Mouse (Mus musculus): Measurements from ENCODE around the gene Mturn. TPM values are rescaled to one million over a fixed set of nuclear protein-coding genes. Genes with fewer than 3 reads are reported as not detected.

The Mturn gene
- polyA plus RNA-seq (2015; fragmentation: Nextera tagmentation; extraction: Ambion mirVana), result 5.0 TPM in 2 replicates

- H3K4me2 ChIP-seq, result peak within 1 kb of the TSS; percentile 99
- no peaks in the 10 kb centered on the region for H3K36me3 ChIP-seq
- H3K4me3 ChIP-seq, result peak within 1 kb of the TSS; percentile 91
- peak within 1 kb of the TSS; percentile 50 for H3K27ac ChIP-seq (replicated peaks)
- H3K27me3 ChIP-seq (replicated peaks), result peaks cover 47% of the 10 kb centered on the region
- WGBS, result 5% methylated on average over 40 of the region's 48 CpGs
- ATAC-seq (ENCODE audit: extremely low read depth, insufficient number of reproducible peaks, low FRiP score, low TSS enrichment), result peak; percentile 97
- peaks cover 27% of the 10 kb centered on the region for H3K4me1 ChIP-seq
- no peaks in the 10 kb centered on the region for H3K9me3 ChIP-seq
- H3K9ac ChIP-seq, result peak within 1 kb of the TSS; percentile 85
These were observed at the start of gene Mturn for GRCm38 (mm10) chr6:54680891-54681745. Gene Mturn, plus strand, starts transcription at chr6:54681624.

DNA sequence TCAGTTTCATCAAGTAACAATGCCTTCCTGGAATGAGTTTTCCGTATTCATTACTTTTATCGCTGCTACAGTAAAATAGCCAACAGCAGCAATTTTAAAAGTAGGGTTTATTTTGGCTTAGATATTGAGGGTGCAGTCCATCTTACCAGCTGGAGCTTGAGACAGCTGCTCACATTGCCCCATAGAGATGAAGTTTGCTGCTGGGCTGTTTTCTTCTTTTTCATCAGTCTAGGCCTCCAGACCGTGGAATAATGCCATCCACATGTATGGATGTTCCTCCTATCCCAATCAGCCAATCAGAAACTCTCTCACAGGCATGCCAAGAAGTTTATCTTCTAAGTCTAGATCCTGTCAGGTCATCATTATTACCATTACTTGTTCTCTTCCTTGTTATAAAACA lies 41.5 kb upstream of the Mturn start:
- 87% methylated on average over 3 of the region's 3 CpGs for WGBS
- Histone ChIP-seq H3K27ac (replicated peaks) (no peak overlapping the region), H3K4me2 (no peak overlapping the region), H3K9ac (no peak overlapping the region), H3K36me3 (peaks cover 40% of the 10 kb centered on the region), H3K4me3 (no peak overlapping the region), H3K4me1 (peaks cover 8% of the 10 kb centered on the region; the same call in 1 of the 2 replicates), H3K9me3 (no peaks in the 10 kb centered on the region), H3K27me3 (replicated peaks) (no peaks in the 10 kb centered on the region)
- no peak for ATAC-seq (ENCODE audit: extremely low read depth, insufficient number of reproducible peaks, low FRiP score, low TSS enrichment)

GRCm38 (mm10) chr6:54641953-54642352 lies 39.5 kb upstream of the Mturn start:
- no peak overlapping the region for H3K27ac ChIP-seq (replicated peaks)
- H3K4me2 ChIP-seq, result no peak overlapping the region
- H3K27me3 ChIP-seq (replicated peaks), result no peaks in the 10 kb centered on the region
- no peaks in the 10 kb centered on the region for H3K9me3 ChIP-seq
- WGBS, result 84% methylated on average over 2 of the region's 2 CpGs
- H3K4me3 ChIP-seq, result no peak overlapping the region
- peaks cover 38% of the 10 kb centered on the region for H3K36me3 ChIP-seq
- no peak overlapping the region for H3K9ac ChIP-seq
- peaks cover 8% of the 10 kb centered on the region; the same call in 1 of the 2 replicates for H3K4me1 ChIP-seq
- ATAC-seq (ENCODE audit: extremely low read depth, insufficient number of reproducible peaks, low FRiP score, low TSS enrichment), result no peak

DNA sequence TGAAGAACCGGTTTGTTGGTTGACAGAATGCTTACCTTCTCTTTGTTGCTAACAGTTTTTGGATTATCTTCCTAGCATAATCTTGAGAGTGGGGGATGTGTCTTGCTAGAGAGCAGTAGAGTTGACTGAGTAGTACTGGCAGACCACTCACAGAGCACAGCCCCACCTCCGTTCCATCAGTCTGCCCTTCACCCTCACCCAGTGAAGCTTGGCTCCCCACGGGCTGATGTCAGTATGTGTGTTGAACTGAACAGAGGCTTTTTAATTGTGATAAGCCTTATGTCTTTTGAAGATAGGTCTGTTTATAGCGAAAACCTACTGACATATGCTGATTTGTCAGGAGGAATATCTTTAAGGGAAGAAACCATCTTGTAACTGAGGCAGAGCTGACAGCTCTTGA lies 38.2 kb upstream of the Mturn start:
- Histone ChIP-seq H3K4me2 (no peak overlapping the region), H3K9ac (no peak overlapping the region), H3K27ac (replicated peaks) (no peak overlapping the region), H3K4me1 (peaks cover 8% of the 10 kb centered on the region; the same call in 1 of the 2 replicates), H3K36me3 (peaks cover 34% of the 10 kb centered on the region), H3K9me3 (no peaks in the 10 kb centered on the region), H3K4me3 (no peak overlapping the region), H3K27me3 (replicated peaks) (no peaks in the 10 kb centered on the region)
- ATAC-seq (ENCODE audit: extremely low read depth, insufficient number of reproducible peaks, low FRiP score, low TSS enrichment), result no peak
- 32% methylated on average over 4 of the region's 4 CpGs for WGBS

GRCm38 (mm10) chr6:54655471-54656095 lies 25.8 kb upstream of the Mturn start:
- no peaks in the 10 kb centered on the region for H3K9me3 ChIP-seq
- ATAC-seq (ENCODE audit: extremely low read depth, insufficient number of reproducible peaks, low FRiP score, low TSS enrichment), result no peak
- WGBS, result 67% methylated on average over 11 of the region's 11 CpGs
- no peaks in the 10 kb centered on the region for H3K36me3 ChIP-seq
- no peak overlapping the region for H3K4me2 ChIP-seq
- no peak overlapping the region for H3K4me3 ChIP-seq
- H3K27ac ChIP-seq (replicated peaks), result no peak overlapping the region
- H3K9ac ChIP-seq, result no peak overlapping the region
- H3K27me3 ChIP-seq (replicated peaks), result no peaks in the 10 kb centered on the region
- H3K4me1 ChIP-seq, result no peaks in the 10 kb centered on the region

GRCm38 (mm10) chr6:54657861-54658260 lies 23.6 kb upstream of the Mturn start:
- no peaks in the 10 kb centered on the region for H3K36me3 ChIP-seq
- WGBS, result 74% methylated on average over 6 of the region's 6 CpGs
- no peak for ATAC-seq (ENCODE audit: extremely low read depth, insufficient number of reproducible peaks, low FRiP score, low TSS enrichment)
- no peaks in the 10 kb centered on the region for H3K9me3 ChIP-seq
- H3K27me3 ChIP-seq (replicated peaks), result no peaks in the 10 kb centered on the region
- no peak overlapping the region for H3K4me2 ChIP-seq
- no peak overlapping the region for H3K9ac ChIP-seq
- H3K4me1 ChIP-seq, result no peaks in the 10 kb centered on the region
- no peak overlapping the region for H3K4me3 ChIP-seq
- no peak overlapping the region for H3K27ac ChIP-seq (replicated peaks)

- H3K36me3 ChIP-seq, result no peaks in the 10 kb centered on the region
- H3K27me3 ChIP-seq (replicated peaks), result 0 out of 2 replicates have a peak, but pooled peaks cover 5% of the 10 kb centered on the region
- peaks cover 6% of the 10 kb centered on the region; the same call in 1 of the 2 replicates for H3K9me3 ChIP-seq
- H3K4me3 ChIP-seq, result no peak overlapping the region
- WGBS, result 65% methylated on average over 6 of the region's 6 CpGs
- H3K4me1 ChIP-seq, result no peaks in the 10 kb centered on the region
- ATAC-seq (ENCODE audit: extremely low read depth, insufficient number of reproducible peaks, low FRiP score, low TSS enrichment), result no peak
- H3K4me2 ChIP-seq, result no peak overlapping the region
- no peak overlapping the region for H3K9ac ChIP-seq
- no peak overlapping the region for H3K27ac ChIP-seq (replicated peaks)
These were observed 11.6 kb upstream of the Mturn start for GRCm38 (mm10) chr6:54669868-54670267.

DNA sequence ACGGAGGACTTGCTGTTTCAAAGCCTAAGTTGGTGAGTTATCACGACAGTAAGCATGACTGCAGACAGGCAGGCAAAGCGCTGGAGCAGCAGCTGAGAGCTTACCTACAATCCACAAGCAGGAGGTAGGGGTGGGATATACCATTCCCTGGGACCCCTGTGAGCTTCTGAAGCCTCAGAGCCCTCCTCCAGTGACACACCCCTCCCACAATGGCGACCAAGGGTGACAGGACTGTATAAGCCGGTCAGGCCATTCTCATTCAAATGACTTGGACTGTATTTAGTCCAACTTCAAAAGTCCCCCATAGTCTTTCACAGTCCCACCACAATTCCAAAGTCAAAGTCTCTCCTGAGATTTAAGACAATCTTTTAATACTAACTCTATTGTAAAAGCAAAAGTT lies 8.5 kb upstream of the Mturn start:
- 0 out of 2 replicates have a peak, but pooled peaks cover 5% of the 10 kb centered on the region for H3K27me3 ChIP-seq (replicated peaks)
- no peak overlapping the region for H3K9ac ChIP-seq
- H3K9me3 ChIP-seq, result no peaks in the 10 kb centered on the region
- no peaks in the 10 kb centered on the region for H3K4me1 ChIP-seq
- WGBS, result 50% methylated on average over 5 of the region's 5 CpGs
- no peak overlapping the region for H3K4me3 ChIP-seq
- no peak overlapping the region for H3K27ac ChIP-seq (replicated peaks)
- no peak for ATAC-seq (ENCODE audit: extremely low read depth, insufficient number of reproducible peaks, low FRiP score, low TSS enrichment)
- no peaks in the 10 kb centered on the region for H3K36me3 ChIP-seq
- H3K4me2 ChIP-seq, result no peak overlapping the region

DNA sequence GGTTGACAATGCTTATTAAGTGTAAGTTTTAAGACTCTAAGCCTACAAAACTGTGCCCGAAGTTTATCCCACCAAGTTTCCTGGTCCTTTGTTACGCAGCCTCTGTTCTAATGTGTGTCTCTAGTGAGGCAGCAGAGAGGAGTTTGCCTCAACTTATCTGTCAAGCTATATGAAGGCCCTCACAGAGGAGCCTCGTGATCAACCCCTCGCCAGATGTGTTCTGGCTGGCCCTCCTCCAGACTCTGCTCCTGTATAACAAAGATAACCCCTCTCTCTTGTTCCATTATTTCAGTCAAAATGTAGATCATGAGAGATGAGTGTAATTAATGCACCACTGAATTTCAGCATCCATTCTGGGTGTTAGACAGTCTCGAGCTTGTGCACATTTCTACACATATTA lies 1.7 kb upstream of the Mturn start:
- no peak for ATAC-seq (ENCODE audit: extremely low read depth, insufficient number of reproducible peaks, low FRiP score, low TSS enrichment)

GRCm38 (mm10) chr6:54681746-54682428 lies 463 bp downstream of the Mturn start:
- H3K4me2 ChIP-seq, result peak overlapping the region; percentile 99
- WGBS, result under 1% methylated on average over 60 of the region's 61 CpGs
- H3K9ac ChIP-seq, result peak overlapping the region; percentile 85
- peak overlapping the region; percentile 50 for H3K27ac ChIP-seq (replicated peaks)
- H3K27me3 ChIP-seq (replicated peaks), result peaks cover 47% of the 10 kb centered on the region
- H3K4me1 ChIP-seq, result peaks cover 28% of the 10 kb centered on the region
- H3K9me3 ChIP-seq, result no peaks in the 10 kb centered on the region
- ATAC-seq (ENCODE audit: extremely low read depth, insufficient number of reproducible peaks, low FRiP score, low TSS enrichment), result peak; percentile 69
- H3K36me3 ChIP-seq, result no peaks in the 10 kb centered on the region
- peak overlapping the region; percentile 91 for H3K4me3 ChIP-seq

More for the DNA sequence above, 1.7 kb upstream of the Mturn start:
- peaks cover 43% of the 10 kb centered on the region for H3K27me3 ChIP-seq (replicated peaks)
- no peak overlapping the region for H3K27ac ChIP-seq (replicated peaks)
- no peak overlapping the region for H3K4me2 ChIP-seq
- no peak overlapping the region for H3K4me3 ChIP-seq
- peaks cover 14% of the 10 kb centered on the region for H3K4me1 ChIP-seq
- H3K9me3 ChIP-seq, result no peaks in the 10 kb centered on the region
- WGBS, result 66% methylated on average over 5 of the region's 5 CpGs
- no peaks in the 10 kb centered on the region for H3K36me3 ChIP-seq
- H3K9ac ChIP-seq, result no peak overlapping the region

GRCm38 (mm10) chr6:54684085-54684484 lies 2.7 kb downstream of the Mturn start:
- Histone ChIP-seq H3K4me3 (no peak overlapping the region), H3K4me1 (peaks cover 28% of the 10 kb centered on the region), H3K9ac (no peak overlapping the region), H3K9me3 (no peaks in the 10 kb centered on the region), H3K4me2 (no peak overlapping the region), H3K27ac (replicated peaks) (no peak overlapping the region), H3K36me3 (no peaks in the 10 kb centered on the region), H3K27me3 (replicated peaks) (peaks cover 58% of the 10 kb centered on the region)
- ATAC-seq (ENCODE audit: extremely low read depth, insufficient number of reproducible peaks, low FRiP score, low TSS enrichment), result no peak
- 77% methylated on average over 4 of the region's 4 CpGs for WGBS

Measured in heart, embryonic 13.5 days (tissue).